Mouse (Mus musculus): ENCODE results near the gene Abhd17a.

DNA sequence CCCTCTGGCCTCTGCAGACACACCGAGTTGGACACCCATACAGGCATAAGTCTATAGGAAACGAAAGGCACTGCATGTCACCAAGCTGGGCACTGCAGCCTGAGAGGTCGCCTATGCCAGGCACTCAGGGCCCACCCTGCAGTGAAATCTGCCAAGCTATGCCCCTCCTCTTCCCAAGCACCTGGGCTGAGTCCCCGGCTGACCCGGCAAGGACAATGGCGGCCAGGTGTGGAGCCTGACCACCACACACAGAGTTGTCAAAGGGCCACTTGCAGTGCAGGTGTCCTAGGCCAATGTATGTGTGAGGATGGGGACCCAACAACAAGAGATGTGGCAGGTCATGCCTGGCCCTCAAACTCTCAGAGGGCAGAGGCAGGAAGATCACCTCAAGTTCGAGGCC, 30.7 kb downstream of the Abhd17a start:
- TF ChIP-seq CTCF (conservative IDR thresholded peaks at IDR 0.05; ENCODE audit: insufficient read depth, insufficient read length, low read depth, low read length): no peak
- TF ChIP-seq POLR2A (IDR thresholded peaks at IDR 0.05; ENCODE audit: low read depth, low read length): no peak

Measured in kidney, adult 2 months (tissue).